Mouse (Mus musculus) frontal cortex, adult 2 months (tissue): ENCODE measurements around the gene Gm45337. TPM values are rescaled to one million over a fixed set of nuclear protein-coding genes. Genes with fewer than 3 reads are reported as not detected.

Experiments used
- DNase-seq, 2 experiments: peaks; one replicate each; pipeline ENCODE4 v3.0.0; 2022; ENCODE audit warnings: low spot score in 1 of 2; ENCODE audit errors: extremely low spot score in 1 of 2
- polyA plus RNA-seq: library from polyadenylated mRNA; depleted of rRNA; stranded (reverse); fragments of >200 nt; gene quantifications from 2 replicates; pipeline ENCODE4 v1.2.3, GENCODE M21; 2012; rRNA removed

The Gm45337 gene
- polyA plus RNA-seq, 1 experiment: not detected

DNA sequence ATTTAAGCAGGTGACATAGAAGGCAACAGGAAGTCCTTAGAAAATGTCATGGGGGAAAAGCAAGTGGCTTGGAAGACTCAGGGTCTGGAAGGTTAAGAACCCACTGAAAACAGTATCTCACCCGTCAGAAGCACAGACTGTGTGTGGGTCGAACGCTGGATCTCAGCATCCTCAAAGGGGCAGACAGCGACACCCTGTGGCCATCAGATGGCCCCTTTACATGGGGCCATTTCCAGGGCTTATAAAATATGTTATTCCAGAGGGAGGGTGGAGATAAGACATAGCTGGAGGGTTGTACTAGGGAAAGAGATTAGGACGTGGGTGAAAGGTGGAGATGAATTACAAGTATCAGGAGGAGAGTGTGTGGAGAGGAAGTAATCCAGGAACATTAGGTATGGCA, 24.8 kb downstream of the Gm45337 start:
- DNase-seq: peak in 1 of 2 experiments; percentile 23

DNA sequence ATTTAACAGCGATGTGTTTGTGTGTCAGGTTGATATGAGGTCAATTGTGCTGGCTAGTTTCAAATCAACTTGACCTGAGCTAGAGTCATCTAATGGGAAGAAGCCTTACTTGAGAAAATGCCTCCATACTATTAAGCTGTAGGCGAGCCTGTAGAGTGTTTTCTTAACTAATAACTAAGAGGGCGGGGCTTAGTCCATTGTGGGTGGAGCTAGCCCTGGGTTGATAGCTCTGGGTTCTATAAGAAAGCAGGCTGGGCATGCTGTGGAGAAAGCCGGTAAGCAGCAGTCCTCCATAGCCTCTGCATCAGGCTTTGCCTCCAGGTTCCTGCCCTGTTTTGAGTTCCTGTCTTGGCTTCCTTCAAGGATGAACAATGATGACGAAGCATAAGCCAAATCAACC, 39.7 kb downstream of the Gm45337 start:
- DNase-seq: no peak

DNA sequence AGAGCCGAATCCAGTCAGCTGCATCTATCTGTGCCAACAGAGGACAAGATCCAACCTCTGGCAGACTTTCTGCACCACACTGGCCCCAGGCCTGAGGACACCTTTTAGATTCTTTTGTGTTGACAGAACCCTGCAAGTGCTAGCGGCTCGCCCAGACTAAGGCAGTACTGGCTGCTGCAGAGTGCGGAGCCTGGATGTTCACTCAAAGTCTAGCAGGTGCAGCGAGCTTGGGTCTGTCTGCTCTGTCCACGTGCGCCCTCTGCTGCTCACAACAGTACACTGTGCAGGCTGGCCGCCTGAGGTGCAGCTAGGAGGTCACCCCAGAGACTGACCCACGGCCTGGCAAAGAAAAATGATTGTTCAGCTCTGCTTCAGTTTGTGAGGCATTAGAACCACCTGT, 46.6 kb downstream of the Gm45337 start:
- DNase-seq: peak; percentile 66 to 88

DNA sequence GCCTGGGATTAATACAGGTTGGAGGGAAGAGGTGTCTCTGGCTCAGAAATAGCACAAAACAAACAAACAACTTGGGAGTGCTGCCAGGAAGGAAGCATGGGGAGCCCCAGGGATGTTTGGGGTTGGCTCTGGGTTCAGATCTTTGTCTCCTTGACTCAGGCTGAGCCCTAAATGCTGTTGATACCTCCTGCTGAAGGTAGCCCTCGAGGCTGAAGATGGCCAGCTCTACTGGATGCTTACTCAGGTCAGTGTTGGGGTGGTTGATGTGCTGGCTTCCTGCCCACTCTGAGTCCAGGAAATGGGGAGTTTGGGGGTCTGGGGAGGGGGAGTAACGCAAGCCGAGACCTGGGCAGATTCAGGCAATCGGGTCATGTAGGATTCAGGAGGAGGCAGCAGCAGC, 47.7 kb downstream of the Gm45337 start:
- no peak for DNase-seq

DNA sequence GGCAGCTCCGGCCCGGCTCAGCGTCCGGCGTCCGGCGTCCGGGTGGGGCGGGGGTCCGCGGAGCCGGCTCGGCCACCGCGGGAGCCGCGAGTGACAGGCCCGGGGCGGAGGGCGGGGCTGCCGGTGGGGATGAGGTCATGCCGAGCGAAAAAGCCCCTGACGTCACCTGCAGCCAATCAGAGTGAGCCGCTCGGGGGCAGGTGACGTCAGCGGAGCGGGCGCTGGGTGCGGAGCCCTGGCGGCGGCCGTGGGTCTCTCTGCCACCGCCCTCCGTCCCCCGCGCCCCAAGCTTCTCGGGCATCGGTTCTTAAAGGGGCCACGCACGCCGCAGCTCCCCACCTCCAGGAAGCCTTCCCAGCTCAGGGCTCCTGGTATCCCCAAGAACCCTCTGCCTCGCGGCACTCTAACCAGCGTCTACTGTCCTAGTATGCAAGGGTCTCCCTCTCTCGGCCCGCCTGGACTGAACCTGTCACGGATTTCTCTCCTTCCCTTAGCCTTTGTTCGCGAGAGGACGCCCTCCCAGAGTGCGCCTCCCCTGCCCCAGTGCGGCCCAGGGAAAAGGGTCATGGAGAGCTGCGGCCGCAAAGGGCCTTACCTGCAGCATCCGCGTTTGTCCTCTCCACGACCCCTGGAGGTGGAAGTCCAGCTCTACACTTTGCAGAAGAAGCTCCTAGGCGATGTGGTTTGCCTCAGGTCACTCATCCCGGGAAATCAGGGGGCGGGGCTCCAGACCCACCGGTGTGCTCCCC, 49.0 kb downstream of the Gm45337 start, which contains the start of gene Dusp8:
TSS of gene Dusp8 (minus strand) at position 661 of the 749 bp plus-strand sequence.
- DNase-seq: peak; percentile 86 to 96

DNA sequence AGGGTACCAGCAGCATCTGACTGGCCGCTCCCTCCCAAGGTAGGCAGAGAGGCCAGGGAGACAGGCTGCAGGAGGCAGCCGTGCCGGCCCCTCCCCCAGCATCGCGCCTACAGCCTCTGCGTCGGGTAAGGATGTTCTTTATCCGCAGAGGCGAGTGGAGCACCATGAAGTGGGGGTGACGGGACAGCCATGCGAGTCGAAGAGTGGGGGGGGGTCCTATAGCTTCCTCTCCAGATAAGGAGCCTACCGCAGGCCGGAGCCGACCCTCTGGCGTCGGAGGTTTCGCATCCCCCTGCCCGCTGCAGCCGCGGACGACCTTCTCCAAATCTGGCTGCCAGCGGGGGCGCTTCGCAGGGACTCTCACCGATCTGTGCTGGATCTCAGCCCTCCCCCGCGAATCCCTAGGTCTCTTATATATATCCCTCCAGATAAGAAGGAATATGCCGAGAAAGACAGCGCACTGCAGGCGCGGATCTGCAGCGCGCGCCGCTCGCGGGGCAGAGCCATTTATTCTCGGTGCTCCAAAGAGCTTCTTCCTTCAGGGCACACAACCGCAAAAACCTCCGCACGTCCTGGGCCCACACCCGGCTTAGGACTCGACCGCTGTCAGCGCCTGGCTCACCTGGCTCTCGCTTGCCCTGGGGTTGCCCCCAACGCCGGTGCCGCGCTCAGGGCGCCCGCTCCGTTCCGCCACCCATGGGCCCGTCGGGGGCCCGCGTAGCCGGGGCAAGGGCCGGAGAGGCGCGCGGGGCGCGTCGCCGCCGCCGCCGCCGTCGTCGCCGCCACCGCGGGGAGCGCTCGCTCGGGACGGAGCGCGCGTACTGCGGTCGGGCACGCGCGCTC, 49.9 kb downstream of the Gm45337 start:
- DNase-seq: peak in 1 of 2 experiments; percentile 74

DNA sequence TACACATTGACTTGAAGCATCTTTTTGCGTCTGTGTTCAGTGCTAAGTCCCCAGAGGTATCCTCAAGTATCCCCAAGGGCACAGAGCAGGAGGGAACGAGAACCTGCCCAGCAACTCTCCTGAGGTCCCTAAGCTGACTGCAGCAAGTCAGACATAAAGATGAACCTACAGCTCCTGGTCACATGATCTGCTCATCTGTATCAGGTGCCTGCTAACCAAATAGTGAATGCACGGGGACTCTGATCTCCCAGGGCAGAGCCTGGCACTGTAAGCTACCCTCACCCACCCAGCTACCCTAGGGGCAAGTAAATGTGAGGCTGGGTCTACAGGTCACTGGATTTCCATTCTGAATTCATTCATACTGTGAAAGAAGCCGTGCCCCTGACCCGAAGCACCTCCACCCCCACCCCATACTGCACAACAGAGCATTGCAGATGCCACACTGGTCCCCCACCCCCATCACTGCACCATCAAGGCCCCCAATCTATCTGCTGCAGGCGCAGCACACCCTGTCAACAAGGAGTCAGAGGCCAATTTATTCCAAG, 50.6 kb downstream of the Gm45337 start:
- no peak for DNase-seq

Other genes with a start within 250 kb of the Gm45337 start
- gene Tollip, start 226.1 kb downstream of the Gm45337 start, polyA plus RNA-seq: 101 and 104 TPM in 2 replicates
- gene Brsk2, start 194.9 kb downstream of the Gm45337 start, polyA plus RNA-seq: 115 and 121 TPM in 2 replicates
- 42.2 and 42.9 TPM in 2 replicates for gene Mob2, start 83.5 kb downstream of the Gm45337 start, polyA plus RNA-seq
- 110 and 114 TPM in 2 replicates for gene Dusp8, start 48.8 kb downstream of the Gm45337 start, polyA plus RNA-seq
- not detected in 2 replicates for gene Gm45618, start 23.9 kb downstream of the Gm45337 start, polyA plus RNA-seq
- not detected in 2 replicates for gene Gm39115, start 8.6 kb downstream of the Gm45337 start, polyA plus RNA-seq
- gene Gm29735, start 12.5 kb upstream of the Gm45337 start, polyA plus RNA-seq: not detected in 2 replicates
- not detected in 2 replicates for gene Gm4553, start 21.1 kb upstream of the Gm45337 start, polyA plus RNA-seq
- gene Krtap5-2, start 31.4 kb upstream of the Gm45337 start, polyA plus RNA-seq: not detected in 2 replicates
- not detected in 2 replicates for gene Gm10153, start 45.8 kb upstream of the Gm45337 start, polyA plus RNA-seq
- 0.06 and 0.13 TPM in 2 replicates for gene Krtap5-3, start 56.8 kb upstream of the Gm45337 start, polyA plus RNA-seq
- not detected in 2 replicates for gene Gm7579, start 67.3 kb upstream of the Gm45337 start, polyA plus RNA-seq
- not detected in 2 replicates for gene Krtap5-5, start 85.4 kb upstream of the Gm45337 start, polyA plus RNA-seq
- not detected in 2 replicates for gene Gm40460, start 96.5 kb upstream of the Gm45337 start, polyA plus RNA-seq
- gene Gm2431, start 113.7 kb upstream of the Gm45337 start, polyA plus RNA-seq: not detected in 2 replicates
- not detected in 2 replicates for gene Gm4559, start 129.8 kb upstream of the Gm45337 start, polyA plus RNA-seq
- 0.21 TPM in 1 of 2 replicates, not detected in the other for gene Krtap5-1, start 152.5 kb upstream of the Gm45337 start, polyA plus RNA-seq
- not detected in 2 replicates for gene Krtap5-4, start 158.9 kb upstream of the Gm45337 start, polyA plus RNA-seq
- gene Ifitm10, start 229.1 kb upstream of the Gm45337 start, polyA plus RNA-seq: 36.7 and 45.5 TPM in 2 replicates
- gene Gm49369, start 238.1 kb upstream of the Gm45337 start, polyA plus RNA-seq: 0.17 and 0.40 TPM in 2 replicates
- gene Ctsd, start 243.4 kb upstream of the Gm45337 start, polyA plus RNA-seq: 383 and 391 TPM in 2 replicates